Mouse (Mus musculus) E14TG2a.4 (cell line): ENCODE results near the gene Cenpp.

Experiments
- CTCF ChIP-seq: conservative IDR thresholded peaks from 2 replicates; pipeline ENCODE4 v1.5.1; 2014; ENCODE audit warnings: low read length
- NANOG ChIP-seq: IDR thresholded peaks from 2 replicates; pipeline ENCODE4 v1.6.1; 2014; ENCODE audit warnings: borderline replicate concordance, low read length, mixed read lengths
- POU5F1 ChIP-seq: IDR thresholded peaks from 2 replicates; pipeline ENCODE4 v1.6.1; 2014; ENCODE audit warnings: low read length, borderline replicate concordance

DNA sequence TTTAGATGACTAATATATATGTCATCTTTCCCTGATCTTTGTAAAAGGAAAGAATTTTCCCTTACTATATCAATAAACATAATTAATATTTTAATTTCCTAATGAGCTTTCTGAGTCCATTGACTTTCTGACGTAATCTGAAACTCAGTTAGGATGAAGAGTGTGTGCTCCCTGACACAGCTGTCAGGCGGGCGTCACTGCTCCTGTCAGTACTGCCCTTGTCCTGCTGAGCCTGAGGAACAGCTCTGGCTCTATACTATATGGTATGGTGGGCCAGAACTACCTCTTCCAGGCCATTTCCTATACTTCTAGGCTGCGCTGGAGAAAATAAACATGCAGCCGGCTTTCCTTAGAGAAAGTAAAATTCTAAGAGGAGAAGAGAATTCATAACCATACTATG, 98.1 kb downstream of the Cenpp start:
- TF ChIP-seq CTCF = no peak
- TF ChIP-seq NANOG = no peak
- no peak for TF ChIP-seq POU5F1
